Mouse (Mus musculus) CH12.LX (cell line): ENCODE results near the gene Acvrl1. TPM values are rescaled to one million over a fixed set of nuclear protein-coding genes. Genes with fewer than 3 reads are reported as not detected.

Source experiments
- DNase-seq: peaks from one replicate; pipeline ENCODE4 v3.0.0-alpha.2; 2013; ENCODE audit errors: extremely low read depth
- H3K27ac ChIP-seq: 2 replicates; pipeline ENCODE4 v1.5.1; 2012; ENCODE audit warnings: low read depth, mild to moderate bottlenecking, control low read depth, moderate library complexity; ENCODE audit not compliant: insufficient read depth
- H3K27me3 ChIP-seq: replicated peaks from 2 replicates; pipeline ENCODE3; 2012; ENCODE audit warnings: inconsistent platforms
- H3K36me3 ChIP-seq, 2 experiments: replicated peaks in 1 of 2; 2 replicates each; pipeline versions ENCODE3 to v1.6.1; 2012; ENCODE audit warnings: inconsistent platforms in 1 of 2, low read length in 1 of 2, mild to moderate bottlenecking in 1 of 2, mixed read lengths in 1 of 2, moderate library complexity in 1 of 2; ENCODE audit not compliant: control insufficient read depth in 1 of 2, insufficient read depth in 1 of 2
- H3K4me1 ChIP-seq, 2 experiments: 2 replicates each; pipeline ENCODE4 v1.6.1; 2012; ENCODE audit warnings: inconsistent platforms in 1 of 2, moderate library complexity in 1 of 2; ENCODE audit not compliant: insufficient read depth in 2 of 2, control insufficient read depth in 1 of 2
- H3K4me2 ChIP-seq: 2 replicates; pipeline ENCODE4 v1.6.1; 2012; ENCODE audit warnings: low read depth, mild to moderate bottlenecking, control low read depth; ENCODE audit not compliant: poor library complexity, insufficient read depth, severe bottlenecking
- H3K4me3 ChIP-seq, 3 experiments: fragments of 150-350 bp in 1 of 3; sonication (generic) in 1 of 3; replicated peaks in 1 of 3; 2 replicates each; pipeline versions ENCODE3 to v1.5.1; 2011 to 2012; ENCODE audit warnings: low read depth in 2 of 3, low read length in 2 of 3, mild to moderate bottlenecking in 2 of 3, moderate library complexity in 2 of 3, control low read depth in 1 of 3, improper control_type of control experiment in 1 of 3, inconsistent platforms in 1 of 3, mixed read lengths in 1 of 3; ENCODE audit not compliant: poor library complexity in 1 of 3
- H3K79me2 ChIP-seq: replicated peaks from 2 replicates; pipeline ENCODE4 v1.6.1; 2012; ENCODE audit warnings: mild to moderate bottlenecking, moderate library complexity; ENCODE audit not compliant: control insufficient read depth, poor library complexity, insufficient read depth, severe bottlenecking; ENCODE audit errors: extremely low read depth
- H3K9ac ChIP-seq: 2 replicates; pipeline ENCODE4 v1.6.1; 2012; ENCODE audit warnings: low read depth, mild to moderate bottlenecking, control low read depth, moderate library complexity; ENCODE audit not compliant: insufficient read depth
- H3K9me3 ChIP-seq: replicated peaks from 2 replicates; pipeline ENCODE3; 2012; ENCODE audit warnings: low read length, inconsistent platforms, mixed read lengths
- CHD1 ChIP-seq: IDR thresholded peaks from 2 replicates; pipeline ENCODE4 v1.6.1; 2012; ENCODE audit warnings: low read depth, low read length, improper control_type of control experiment, inconsistent platforms
- CHD2 ChIP-seq: IDR thresholded peaks from 2 replicates; pipeline ENCODE4 v1.6.1; 2011; ENCODE audit warnings: low read length, improper control_type of control experiment
- E2F4 ChIP-seq: IDR thresholded peaks from 2 replicates; pipeline ENCODE4 v1.6.1; 2011; ENCODE audit warnings: low read depth, low read length, improper control_type of control experiment; ENCODE audit not compliant: insufficient replicate concordance
- ELF1 ChIP-seq: IDR thresholded peaks from 2 replicates; pipeline ENCODE4 v1.6.1; 2014; ENCODE audit warnings: low read depth, mild to moderate bottlenecking, inconsistent platforms, low read length, improper control_type of control experiment
- EP300 ChIP-seq: IDR thresholded peaks from 2 replicates; pipeline ENCODE4 v1.6.1; 2011; ENCODE audit warnings: low read length, improper control_type of control experiment
- ETS1 ChIP-seq: conservative IDR thresholded peaks from 2 replicates; pipeline ENCODE4 v1.6.1; 2012; ENCODE audit warnings: low read depth, mild to moderate bottlenecking, inconsistent platforms, low read length, improper control_type of control experiment, moderate library complexity
- HCFC1 ChIP-seq: IDR thresholded peaks from 2 replicates; pipeline ENCODE4 v1.6.1; 2012; ENCODE audit warnings: low read depth, mild to moderate bottlenecking, inconsistent platforms, low read length, improper control_type of control experiment
- IRF4 ChIP-seq: IDR thresholded peaks from 2 replicates; pipeline ENCODE4 v1.6.1; 2014; ENCODE audit warnings: low read depth, mild to moderate bottlenecking, inconsistent platforms, low read length, improper control_type of control experiment
- MAFK ChIP-seq: IDR thresholded peaks from 2 replicates; pipeline ENCODE4 v1.6.1; 2011; ENCODE audit warnings: low read length, improper control_type of control experiment; ENCODE audit not compliant: insufficient replicate concordance
- MEF2A ChIP-seq: IDR thresholded peaks from 2 replicates; pipeline ENCODE4 v1.6.1; 2014; ENCODE audit warnings: low read depth, mild to moderate bottlenecking, inconsistent platforms, low read length, improper control_type of control experiment, borderline replicate concordance
- NELFE ChIP-seq: IDR thresholded peaks from 2 replicates; pipeline ENCODE4 v1.6.1; 2011; ENCODE audit warnings: low read depth, low read length, improper control_type of control experiment
- NRF1 ChIP-seq: IDR thresholded peaks from 2 replicates; pipeline ENCODE4 v1.6.1; 2014; ENCODE audit warnings: low read depth, mild to moderate bottlenecking, inconsistent platforms, low read length, improper control_type of control experiment, moderate library complexity
- POLR2AphosphoS2 ChIP-seq: IDR thresholded peaks from 2 replicates; pipeline ENCODE4 v1.6.1; 2011; ENCODE audit warnings: low read depth, low read length, improper control_type of control experiment
- SIN3A ChIP-seq: IDR thresholded peaks from 2 replicates; pipeline ENCODE4 v1.6.1; 2012; ENCODE audit warnings: low read length, improper control_type of control experiment, inconsistent platforms
- SMC3 ChIP-seq: IDR thresholded peaks from 2 replicates; pipeline ENCODE4 v1.6.1; 2011; ENCODE audit warnings: low read depth, low read length, improper control_type of control experiment
- UBTF ChIP-seq: IDR thresholded peaks from 2 replicates; pipeline ENCODE4 v1.6.1; 2012; ENCODE audit warnings: low read depth, mild to moderate bottlenecking, inconsistent platforms, low read length, improper control_type of control experiment, moderate library complexity
- USF2 ChIP-seq: conservative IDR thresholded peaks from 2 replicates; pipeline ENCODE4 v1.6.1; 2011; ENCODE audit warnings: low read depth, low read length, improper control_type of control experiment
- ZMIZ1 ChIP-seq: IDR thresholded peaks from 2 replicates; pipeline ENCODE4 v1.6.1; 2012; ENCODE audit warnings: low read depth, mild to moderate bottlenecking, inconsistent platforms, low read length, improper control_type of control experiment
- dilution Hi-C: fragments of 300-500 bp; cut with MboI; formaldehyde crosslinking; loops from 2 replicates; pipeline ENCODE4 v1.14.3; 2020; ENCODE audit warnings: low sequenced_read_pairs; ENCODE audit not compliant: extremely low pct_unique_long_range_greater_than_20kb, extremely low pct_ligation_motif_present
- in situ Hi-C: fragments of 300-500 bp; cut with MboI; formaldehyde crosslinking; loops from 3 replicates; pipeline ENCODE4 v1.14.3; 2019; ENCODE audit warnings: low sequenced_read_pairs, low pct_ligation_motif_present, low pct_unique_long_range_greater_than_20kb, mixed read lengths
- polyA plus RNA-seq: library from polyadenylated mRNA; unstranded; fragments of >175 nt; gene quantifications from 2 replicates; pipeline ENCODE4 v1.2.1, GENCODE M21; 2012; ENCODE audit warnings: low read depth; ENCODE audit not compliant: insufficient read length
- total RNA-seq, 2 experiments: library from RNA; depleted of rRNA; stranded (reverse); fragments of 300-350 nt in 1 of 2; fragments of >200 nt in 1 of 2; gene quantifications; 2 replicates each; pipeline ENCODE4 v1.2.3; 2012 to 2014

Gene Acvrl1
- total and polyA plus RNA-seq, 3 experiments: 4.0 to 9.5 (median 5.2) TPM

DNA sequence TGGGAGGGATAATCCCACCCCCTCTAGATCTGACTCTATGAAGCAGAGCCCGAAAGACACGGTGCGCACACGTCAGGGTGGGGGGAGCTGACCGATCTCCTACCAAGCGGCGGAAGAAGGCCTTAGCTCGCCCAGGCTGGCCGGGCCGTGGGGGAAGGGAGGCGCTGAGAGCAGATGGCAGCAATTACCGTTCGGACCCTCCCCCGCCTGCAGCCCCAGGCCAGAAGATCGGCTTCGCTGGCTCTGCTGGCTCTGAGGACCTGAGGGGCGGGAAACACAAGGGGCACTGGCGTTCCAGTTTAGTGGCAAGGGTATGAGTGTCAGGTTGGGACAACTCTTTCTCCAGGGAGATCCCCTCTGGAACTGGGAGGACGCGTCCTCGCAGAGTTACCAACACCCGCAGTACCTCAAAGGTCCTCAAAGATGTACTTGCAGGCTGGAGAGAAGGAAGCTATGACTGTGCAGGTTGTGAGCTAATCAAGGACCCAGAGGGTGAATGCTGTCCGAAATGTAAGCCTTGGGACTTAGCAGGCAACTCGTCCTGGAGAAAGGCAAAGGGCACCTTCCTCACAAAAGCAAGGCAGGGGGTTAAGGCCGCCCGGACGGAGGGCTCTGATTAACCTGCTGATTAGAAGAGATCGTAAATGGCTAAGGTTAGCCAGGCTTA lies 30.2 kb upstream of the Acvrl1 start:
- Histone ChIP-seq H3K4me2 (no peak overlapping the region), H3K9ac (no peak overlapping the region), H3K4me1 (no peaks in the 10 kb centered on the region; a peak in 1 of 4 replicates), H3K79me2 (no peaks in the 10 kb centered on the region), H3K4me3 (no peak overlapping the region), H3K27me3 (peaks cover 63% of the 10 kb centered on the region), H3K36me3 (no peaks in the 10 kb centered on the region), H3K27ac (no peak overlapping the region), H3K9me3 (peaks cover 4% of the 10 kb centered on the region)
- no peak for DNase-seq
- in situ Hi-C loops: no loop called here
- TF ChIP-seq POLR2AphosphoS2 (no peak), ZMIZ1 (no peak), IRF4 (no peak), UBTF (no peak), ELF1 (no peak), MAFK (no peak), SIN3A (no peak), SMC3 (no peak), CHD2 (no peak), NRF1 (no peak)
- dilution Hi-C loops: no loop called here

GRCm38 (mm10) chr15:101100996-101101395 lies 27.3 kb upstream of the Acvrl1 start:
- peaks cover 4% of the 10 kb centered on the region for H3K9me3 ChIP-seq
- dilution Hi-C loops (no loop called here), in situ Hi-C loops (no loop called here)
- TF ChIP-seq E2F4 (no peak), ETS1 (no peak), NELFE (no peak), EP300 (no peak), USF2 (no peak), ELF1 (no peak), CHD1 (no peak), IRF4 (no peak), UBTF (no peak), MEF2A (no peak), MAFK (no peak), NRF1 (no peak), HCFC1 (no peak)
- H3K27ac ChIP-seq: no peak overlapping the region
- H3K27me3 ChIP-seq: peaks cover 49% of the 10 kb centered on the region
- no peak for DNase-seq
- no peaks in the 10 kb centered on the region for H3K79me2 ChIP-seq
- no peak overlapping the region for H3K4me2 ChIP-seq
- no peaks in the 10 kb centered on the region for H3K36me3 ChIP-seq
- H3K4me3 ChIP-seq: no peak overlapping the region
- H3K9ac ChIP-seq: no peak overlapping the region
- peaks cover 3 to 11% of the 10 kb centered on the region in 2 experiments; a peak in 3 of 4 replicates for H3K4me1 ChIP-seq
